Mouse (Mus musculus) gastrocnemius, adult 18-20 months (tissue): ENCODE measurements at regions not wholly inside any gene's neighbourhood (a gene's known extent, or its start where the extent isn't known, plus 50 kb on each side); places are given as distances from the start of the nearest gene placed in this dataset.

Experiments
- DNase-seq: peaks from one replicate; pipeline ENCODE4 v3.0.0; 2021; ENCODE audit warnings: low spot score

GRCm38 (mm10) chr10:31076948-31077347, 234.3 kb upstream of the Hey2 start:
- DNase-seq, result no peak

- no peak for DNase-seq
These were observed 233.8 kb upstream of the Hey2 start for GRCm38 (mm10) chr10:31076415-31076814.

GRCm38 (mm10) chr10:31074004-31074645, 231.5 kb upstream of the Hey2 start:
- DNase-seq, result no peak

- no peak for DNase-seq
These were observed 226.1 kb upstream of the Hey2 start for GRCm38 (mm10) chr10:31068668-31069223.

- DNase-seq, result no peak
These were observed 220.1 kb upstream of the Hey2 start for GRCm38 (mm10) chr10:31062732-31063131.

- no peak for DNase-seq
These were observed 210.7 kb upstream of the Hey2 start for GRCm38 (mm10) chr10:31053260-31053659.

GRCm38 (mm10) chr10:31051222-31051621, 208.6 kb upstream of the Hey2 start:
- DNase-seq, result no peak

GRCm38 (mm10) chr10:31049352-31049751, 206.8 kb upstream of the Hey2 start:
- DNase-seq, result no peak

GRCm38 (mm10) chr10:31035611-31036010, 193.0 kb upstream of the Hey2 start:
- DNase-seq, result no peak

- no peak for DNase-seq
These were observed 192.2 kb upstream of the Hey2 start for GRCm38 (mm10) chr10:31034782-31035181.

- no peak for DNase-seq
These were observed 188.1 kb upstream of the Hey2 start for GRCm38 (mm10) chr10:31030676-31031075.

- no peak for DNase-seq
These were observed 183.8 kb upstream of the Hey2 start for GRCm38 (mm10) chr10:31026440-31026839.

GRCm38 (mm10) chr10:31012669-31013358, 170.2 kb upstream of the Hey2 start:
- DNase-seq, result no peak

- no peak for DNase-seq
These were observed 167.3 kb upstream of the Hey2 start for GRCm38 (mm10) chr10:31009955-31010254.

- no peak for DNase-seq
These were observed 166.7 kb upstream of the Hey2 start for GRCm38 (mm10) chr10:31009128-31009954.

- DNase-seq, result no peak
These were observed 155.8 kb upstream of the Hey2 start for GRCm38 (mm10) chr10:30998163-30998944.

GRCm38 (mm10) chr10:30992167-30992566, 149.6 kb upstream of the Hey2 start:
- DNase-seq, result no peak

GRCm38 (mm10) chr10:30980279-30980968, 137.8 kb upstream of the Hey2 start:
- no peak for DNase-seq

GRCm38 (mm10) chr10:30979766-30980165, 137.2 kb upstream of the Hey2 start:
- DNase-seq, result no peak

- peak; percentile 25 for DNase-seq
These were observed 123.6 kb upstream of the Hey2 start for GRCm38 (mm10) chr10:30966176-30966575.

- no peak for DNase-seq
These were observed 111.2 kb upstream of the Hey2 start for GRCm38 (mm10) chr10:30953825-30954224.
